Mouse (Mus musculus) embryonic facial prominence, embryonic 13.5 days (tissue): ENCODE measurements around the gene Hist1h3f. TPM values are rescaled to one million over a fixed set of nuclear protein-coding genes. Genes with fewer than 3 reads are reported as not detected.
A peak's percentile ranks its signal among the peaks of the same experiment; 100 is the strongest.
"Not testable (repeated sequence)": the region's sequence is repeated elsewhere in the genome, so short reads cannot be mapped to it uniquely, and the experiment has no call there.

Source experiments
- ATAC-seq: fragments of 200-750 bp; cut with Nextera tagmentation; 2 replicates; pipeline ENCODE4 v1.8.0; 2017; ENCODE audit warnings: low read depth; ENCODE audit not compliant: insufficient number of reproducible peaks, insufficient read depth, low FRiP score, low TSS enrichment
- H3K27ac ChIP-seq: fragments of 300-500 bp; sonication (generic); 2 replicates; pipeline ENCODE4 v1.5.1; 2015; ENCODE audit warnings: moderate library complexity, mild to moderate bottlenecking, inconsistent platforms
- H3K27me3 ChIP-seq: fragments of 300-500 bp; sonication (generic); 2 replicates; pipeline ENCODE4 v1.6.1; 2015; ENCODE audit warnings: mild to moderate bottlenecking, inconsistent platforms
- H3K36me3 ChIP-seq: fragments of 300-500 bp; sonication (generic); 2 replicates; pipeline ENCODE4 v1.6.1; 2015; ENCODE audit warnings: mild to moderate bottlenecking, inconsistent platforms
- H3K4me1 ChIP-seq: fragments of 300-500 bp; sonication (generic); 2 replicates; pipeline ENCODE4 v1.6.1; 2015; ENCODE audit warnings: inconsistent platforms
- H3K4me2 ChIP-seq: fragments of 300-500 bp; sonication (generic); 2 replicates; pipeline ENCODE4 v1.6.1; 2015; ENCODE audit warnings: moderate library complexity, mild to moderate bottlenecking, inconsistent platforms
- H3K4me3 ChIP-seq: fragments of 300-500 bp; sonication (generic); 2 replicates; pipeline ENCODE4 v1.5.1; 2015; ENCODE audit warnings: mild to moderate bottlenecking, inconsistent platforms
- H3K9ac ChIP-seq: fragments of 300-500 bp; sonication (generic); 2 replicates; pipeline ENCODE4 v1.6.1; 2015; ENCODE audit warnings: mild to moderate bottlenecking, inconsistent platforms
- H3K9me3 ChIP-seq: fragments of 300-500 bp; sonication (generic); 2 replicates; pipeline ENCODE4 v1.6.1; 2016; ENCODE audit warnings: inconsistent platforms
- WGBS: fragments of 180-500 bp; shearing (Covaris S2); methylation state at CpG from one replicate; pipeline ENCODE4 v1.1.7; 2015; ENCODE audit warnings: mixed read lengths; 5-methylcytosine and 5-hydroxymethylcytosine counted together
- polyA plus RNA-seq: library from polyadenylated mRNA; unstranded; fragments of >200 nt; fragmentation: Nextera tagmentation; extraction: Ambion mirVana; gene quantifications from 2 replicates; pipeline ENCODE4 v1.2.1, GENCODE M21; 2015

Hist1h3f gene
- polyA plus RNA-seq, 1 experiment from 2014 or later = 1.2 TPM

GRCm38 (mm10) chr13:23572218-23573033 is 28.6 kb downstream of the Hist1h3f start:
- ATAC-seq = no peak
- Histone ChIP-seq H3K4me1 (peaks cover 19% of the 10 kb centered on the region), H3K9me3 (no peaks in the 10 kb centered on the region), H3K27me3 (no peaks in the 10 kb centered on the region), H3K27ac (peak overlapping the region; percentile 96), H3K4me2 (peak overlapping the region; percentile 75), H3K9ac (peak overlapping the region; percentile 85), H3K36me3 (no peaks in the 10 kb centered on the region), H3K4me3 (peak overlapping the region; percentile 54)
- 37% methylated on average over 2 of the region's 2 CpGs for WGBS

DNA sequence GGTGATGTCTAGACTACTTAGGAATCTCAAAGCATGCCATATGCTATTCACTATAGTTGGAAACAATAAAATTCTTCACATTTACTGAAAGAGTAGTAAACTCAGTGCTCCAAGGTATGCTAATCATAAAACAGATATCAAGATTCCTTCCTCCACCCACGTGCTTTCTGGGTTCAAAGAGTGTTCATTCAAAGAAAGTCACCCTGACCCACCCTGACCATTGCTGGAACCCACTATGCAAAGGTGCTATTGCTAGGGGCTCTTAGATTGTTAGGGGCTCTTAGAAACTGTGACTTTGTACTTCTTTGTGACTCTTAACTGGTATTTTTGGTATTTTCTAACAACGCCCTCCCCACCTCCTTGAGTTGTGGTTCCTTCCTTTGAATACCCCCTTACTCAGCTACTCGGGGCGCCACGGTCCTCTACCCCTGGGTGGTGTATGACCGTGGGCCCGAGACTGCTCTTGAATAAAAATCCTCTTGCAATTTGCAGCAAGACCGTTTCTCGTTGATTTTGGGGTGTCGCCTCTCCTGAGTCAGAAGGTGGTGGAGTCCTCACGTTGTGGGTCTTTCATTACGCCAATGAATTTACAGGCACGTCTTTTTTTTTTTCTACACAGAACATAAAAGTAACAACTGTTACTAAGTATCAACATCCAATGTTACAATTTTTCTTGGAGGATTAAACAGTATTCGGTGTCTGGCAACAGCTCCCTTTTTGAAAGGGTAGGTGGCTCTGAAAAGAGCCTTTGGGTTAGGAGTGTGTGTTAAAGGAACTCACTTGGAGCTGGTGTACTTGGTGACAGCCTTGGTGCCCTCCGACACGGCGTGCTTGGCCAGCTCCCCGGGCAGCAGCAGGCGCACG is 29.4 kb downstream of the Hist1h3f start:
- WGBS = 11% methylated on average over 20 of the region's 20 CpGs
- Histone ChIP-seq H3K9ac (peak overlapping the region; percentile 85), H3K4me1 (peaks cover 19% of the 10 kb centered on the region), H3K27ac (peak overlapping the region; percentile 96), H3K4me3 (peak overlapping the region; percentile 54), H3K4me2 (peak overlapping the region; percentile 75)
- H3K27me3 ChIP-seq, H3K36me3 ChIP-seq, ATAC-seq, H3K9me3 ChIP-seq: not testable (repeated sequence)

DNA sequence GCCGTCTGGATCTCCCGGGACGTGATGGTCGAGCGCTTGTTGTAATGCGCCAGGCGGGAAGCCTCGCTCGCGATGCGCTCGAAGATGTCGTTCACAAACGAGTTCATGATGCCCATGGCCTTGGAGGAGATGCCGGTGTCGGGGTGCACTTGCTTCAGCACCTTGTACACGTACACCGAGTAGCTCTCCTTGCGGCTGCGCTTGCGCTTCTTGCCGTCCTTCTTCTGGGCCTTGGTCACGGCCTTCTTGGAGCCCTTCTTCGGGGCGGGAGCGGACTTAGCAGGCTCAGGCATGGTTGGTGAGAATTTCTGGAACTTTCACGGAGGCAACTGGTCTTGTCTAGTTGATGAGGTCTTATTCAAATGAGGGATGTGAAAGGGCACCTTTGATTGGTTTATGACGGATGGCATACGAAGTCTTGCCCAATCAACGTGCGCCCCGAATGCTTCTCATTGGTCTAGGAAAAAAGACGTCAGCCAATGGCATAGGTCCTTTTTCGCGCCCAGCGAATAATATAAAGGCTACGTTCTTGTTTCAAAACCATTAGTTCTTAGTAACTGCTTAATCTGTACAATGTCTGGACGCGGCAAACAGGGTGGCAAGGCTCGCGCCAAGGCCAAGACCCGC is 30.2 kb downstream of the Hist1h3f start, which contains the start of the genes Hist1h2bf and Hist1h2ad:
Gene Hist1h2bf, minus strand, starts transcription at position 299 of the 627 bp plus-strand sequence.
Gene Hist1h2ad, plus strand, starts transcription at position 484 of the 627 bp plus-strand sequence.
- 0% methylated on average over 41 of the region's 42 CpGs for WGBS
- H3K27me3 ChIP-seq, H3K9me3 ChIP-seq, H3K36me3 ChIP-seq: not testable (repeated sequence)
- H3K4me3 ChIP-seq = peak within 1 kb of the TSS; percentile 54
- peak within 1 kb of the TSS; percentile 96 for H3K27ac ChIP-seq
- peaks cover 19% of the 10 kb centered on the region for H3K4me1 ChIP-seq
- peak within 1 kb of the TSS; percentile 75 for H3K4me2 ChIP-seq
- ATAC-seq = peak; percentile 87
- peak within 1 kb of the TSS; percentile 85 for H3K9ac ChIP-seq

DNA sequence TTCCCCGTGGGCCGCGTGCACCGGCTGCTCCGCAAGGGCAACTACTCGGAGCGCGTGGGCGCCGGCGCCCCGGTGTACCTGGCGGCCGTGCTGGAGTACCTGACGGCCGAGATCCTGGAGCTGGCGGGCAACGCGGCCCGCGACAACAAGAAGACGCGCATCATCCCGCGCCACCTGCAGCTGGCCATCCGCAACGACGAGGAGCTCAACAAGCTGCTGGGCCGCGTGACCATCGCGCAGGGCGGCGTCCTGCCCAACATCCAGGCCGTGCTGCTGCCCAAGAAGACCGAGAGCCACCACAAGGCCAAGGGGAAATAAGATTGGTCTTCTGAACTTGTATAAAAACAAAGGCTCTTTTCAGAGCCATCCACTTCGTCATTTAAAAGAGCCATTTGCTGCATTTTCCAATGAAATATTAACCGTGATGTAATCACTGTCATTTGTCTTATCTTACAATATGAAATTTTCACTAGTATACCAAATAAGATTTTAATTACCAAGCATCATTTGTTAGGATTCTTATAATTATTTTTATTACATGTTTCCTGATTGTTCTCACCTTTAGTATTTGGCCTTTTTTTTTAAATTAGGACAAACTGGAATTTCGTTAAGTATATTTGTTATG is 30.8 kb downstream of the Hist1h3f start:
- Histone ChIP-seq H3K4me3 (peak overlapping the region; percentile 54), H3K4me1 (peaks cover 19% of the 10 kb centered on the region), H3K27ac (peak overlapping the region; percentile 96), H3K4me2 (peak overlapping the region; percentile 75), H3K9ac (peak overlapping the region; percentile 67)
- not testable (repeated sequence) for ATAC-seq, H3K36me3 ChIP-seq, H3K9me3 ChIP-seq, H3K27me3 ChIP-seq
- 0% methylated on average over 9 of the region's 39 CpGs for WGBS

GRCm38 (mm10) chr13:23575271-23575851 is 31.5 kb downstream of the Hist1h3f start, which contains the start of gene Hist1h3d:
TSS of gene Hist1h3d (plus strand) at chr13:23575763.
- H3K9me3 ChIP-seq = no peaks in the 10 kb centered on the region
- peak within 1 kb of the TSS; percentile 50 for H3K4me3 ChIP-seq
- ATAC-seq = 0 out of 2 replicates have a peak, but pooled peaks have one; percentile 49
- H3K4me2 ChIP-seq = peak within 1 kb of the TSS; percentile 75
- H3K27ac ChIP-seq = peak within 1 kb of the TSS; percentile 92
- no peaks in the 10 kb centered on the region for H3K36me3 ChIP-seq
- no peaks in the 10 kb centered on the region for H3K27me3 ChIP-seq
- H3K9ac ChIP-seq = peak within 1 kb of the TSS; percentile 85
- peaks cover 15% of the 10 kb centered on the region for H3K4me1 ChIP-seq
- WGBS = under 1% methylated on average over 18 of the region's 18 CpGs

DNA sequence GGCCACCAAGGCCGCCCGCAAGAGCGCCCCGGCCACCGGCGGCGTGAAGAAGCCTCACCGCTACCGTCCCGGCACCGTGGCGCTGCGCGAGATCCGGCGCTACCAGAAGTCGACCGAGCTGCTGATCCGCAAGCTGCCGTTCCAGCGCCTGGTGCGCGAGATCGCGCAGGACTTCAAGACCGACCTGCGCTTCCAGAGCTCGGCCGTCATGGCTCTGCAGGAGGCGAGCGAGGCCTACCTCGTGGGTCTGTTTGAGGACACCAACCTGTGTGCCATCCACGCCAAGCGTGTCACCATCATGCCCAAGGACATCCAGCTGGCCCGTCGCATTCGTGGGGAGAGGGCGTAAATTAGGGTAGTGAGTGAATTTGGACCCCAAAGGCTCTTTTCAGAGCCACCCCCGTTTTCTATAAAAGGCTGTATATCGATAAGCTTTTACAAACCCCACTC is 32.0 kb downstream of the Hist1h3f start:
- Histone ChIP-seq H3K4me3 (peak overlapping the region; percentile 50), H3K4me1 (peaks cover 18% of the 10 kb centered on the region), H3K27ac (peak overlapping the region; percentile 92), H3K4me2 (peak overlapping the region; percentile 75), H3K9ac (peak overlapping the region; percentile 85)
- not testable (repeated sequence) for ATAC-seq, H3K27me3 ChIP-seq, H3K36me3 ChIP-seq, H3K9me3 ChIP-seq
- WGBS = under 1% methylated on average over 14 of the region's 40 CpGs

DNA sequence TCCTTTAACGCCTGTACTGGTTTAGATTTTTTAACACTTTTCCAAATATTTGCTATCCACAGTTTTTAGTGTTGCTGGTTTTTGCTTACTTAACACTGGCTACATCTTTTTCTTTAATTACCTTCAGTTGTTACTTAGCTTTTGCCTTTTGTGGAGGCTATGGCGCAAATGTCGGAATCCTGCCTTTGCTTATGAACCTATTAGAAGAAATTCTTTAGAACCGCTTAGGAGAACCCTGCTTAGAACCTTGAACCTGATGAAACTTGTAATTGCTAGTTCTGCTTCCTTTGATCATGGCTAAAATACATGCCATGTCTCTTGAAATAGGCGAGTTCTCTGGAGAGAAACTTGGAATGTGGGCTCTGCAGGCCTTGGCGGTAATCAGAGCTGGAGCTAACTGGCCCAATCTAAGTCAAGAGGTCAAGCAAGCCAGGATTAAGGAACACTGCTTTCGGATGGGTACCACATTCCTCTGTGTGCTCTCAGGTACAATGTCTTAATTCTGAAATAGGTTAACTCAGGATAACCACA is 32.6 kb downstream of the Hist1h3f start:
- no peak for ATAC-seq
- H3K4me1 ChIP-seq = peaks cover 20% of the 10 kb centered on the region
- peak overlapping the region; percentile 92 for H3K27ac ChIP-seq
- H3K27me3 ChIP-seq = no peaks in the 10 kb centered on the region
- WGBS = 4% methylated on average over 7 of the region's 7 CpGs
- peak overlapping the region; percentile 50 for H3K4me3 ChIP-seq
- peak overlapping the region; percentile 85 for H3K9ac ChIP-seq
- H3K9me3 ChIP-seq = no peaks in the 10 kb centered on the region
- H3K36me3 ChIP-seq = no peaks in the 10 kb centered on the region
- H3K4me2 ChIP-seq = peak overlapping the region; percentile 75

- peak overlapping the region; percentile 85 for H3K9ac ChIP-seq
- H3K27me3 ChIP-seq = no peaks in the 10 kb centered on the region
- peak overlapping the region; percentile 92 for H3K27ac ChIP-seq
- ATAC-seq = no peak
- no peaks in the 10 kb centered on the region for H3K36me3 ChIP-seq
- 33% methylated on average over 6 of the region's 6 CpGs for WGBS
- H3K4me2 ChIP-seq = peak overlapping the region; percentile 75
- peak overlapping the region; percentile 50 for H3K4me3 ChIP-seq
- H3K4me1 ChIP-seq = peaks cover 23% of the 10 kb centered on the region
- H3K9me3 ChIP-seq = no peaks in the 10 kb centered on the region
These were observed 33.2 kb downstream of the Hist1h3f start for GRCm38 (mm10) chr13:23576906-23577639.

DNA sequence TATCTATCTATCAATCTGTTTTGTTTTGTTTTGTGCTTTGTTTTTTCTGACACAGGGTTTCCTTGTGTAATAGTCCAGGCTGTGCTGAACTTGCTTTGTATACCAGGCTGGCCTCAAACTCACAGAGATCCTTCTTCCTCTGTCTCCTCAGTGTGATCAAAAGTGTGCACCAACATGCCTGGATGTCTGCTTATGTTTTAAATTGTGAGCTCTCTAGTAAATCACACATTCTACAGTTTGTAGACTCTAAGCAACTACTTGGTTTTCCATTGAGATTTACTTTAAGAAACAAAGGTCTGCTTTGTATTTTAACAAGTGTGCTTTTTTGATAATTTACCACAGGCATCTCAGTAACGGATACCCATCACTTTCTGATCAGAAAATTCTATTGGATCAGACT is 34.0 kb downstream of the Hist1h3f start:
- Histone ChIP-seq H3K9ac (no peak overlapping the region), H3K36me3 (no peaks in the 10 kb centered on the region), H3K4me1 (peaks cover 31% of the 10 kb centered on the region), H3K27ac (peak overlapping the region; percentile 64; the same call in 1 of the 2 replicates), H3K4me3 (no peak overlapping the region), H3K27me3 (no peaks in the 10 kb centered on the region), H3K9me3 (no peaks in the 10 kb centered on the region), H3K4me2 (no peak overlapping the region)
- 83% methylated on average over 1 of the region's 1 CpGs for WGBS
- no peak for ATAC-seq
